Comparison of ENCODE assay signal across 26 mouse cellular contexts in the genomic region with DNA sequence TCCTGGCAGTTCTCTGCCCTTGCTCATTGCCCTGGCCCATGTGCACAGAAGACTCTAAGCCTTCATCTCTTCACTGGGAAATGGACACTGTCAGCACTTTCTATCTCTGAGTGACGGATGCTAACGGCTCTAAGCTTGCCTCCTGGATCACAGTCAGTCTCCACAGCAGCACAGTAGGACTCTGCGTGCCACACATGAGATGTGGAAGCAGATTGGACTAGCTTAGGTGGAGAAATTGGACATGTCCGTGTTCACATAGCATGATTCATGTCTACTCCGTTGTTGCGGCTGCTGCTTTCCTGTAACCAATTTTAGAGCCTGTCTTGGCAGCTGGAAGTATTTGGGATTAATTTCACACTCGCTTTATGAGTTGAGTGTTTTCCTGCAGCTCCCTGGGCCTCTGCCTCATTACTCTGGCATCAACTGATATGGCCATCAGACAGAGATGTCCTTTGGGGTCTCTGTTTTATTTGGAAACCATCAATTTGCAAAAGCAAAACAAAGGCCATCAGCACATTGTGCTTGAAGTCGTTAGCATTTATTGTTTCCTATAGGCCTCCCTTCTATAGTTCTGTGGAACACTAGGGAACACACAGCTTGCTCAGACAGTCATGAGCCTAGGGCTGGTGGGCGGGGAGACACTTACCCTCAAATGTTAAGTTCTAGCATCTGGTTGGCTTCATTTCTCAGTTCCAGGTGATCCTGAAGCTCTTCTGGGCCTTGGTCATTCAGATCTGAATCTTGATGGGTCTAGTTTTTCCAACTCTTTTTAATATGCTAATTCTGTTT.
DNase-seq lines count a peak whose midpoint lies in the region; ATAC-seq and TF ChIP-seq lines count a peak whose summit lies in the region.
"Had no signal": no experiment of that assay in that cellular context is flagged by ENCODE, and none has a peak within 500 bp of the region (broad histone marks: within the 10 kb centered on the region; RNA-seq: fewer than 3 reads in every experiment).

No protein-coding gene starts in this region.

- ATAC-seq in midbrain, embryonic 11.5 days (ENCODE audit: low FRiP score), result no peak
- no peak for ATAC-seq in midbrain, embryonic 13.5 days
- no peak; the same call in 1 of the 2 replicates for ATAC-seq in embryonic facial prominence, embryonic 14.5 days (ENCODE audit: low read depth)
- 0 out of 2 replicates have a peak, but pooled peaks have one; percentile 28 for ATAC-seq in neural tube, embryonic 14.5 days (ENCODE audit: low read depth)
- no peak for ATAC-seq in forebrain, embryonic 11.5 days (replicated peaks; ENCODE audit: low FRiP score)
- ATAC-seq: forebrain, embryonic 15.5 days; inflammation-experienced regulatory T-cells, adult 6 months had no signal

- no peaks in the 10 kb centered on the region for H3K36me3 ChIP-seq in midbrain, embryonic 11.5 days (ENCODE audit: control insufficient read depth, insufficient read depth, low read length)
- H3K36me3 ChIP-seq in midbrain, embryonic 13.5 days, result no peaks in the 10 kb centered on the region
- H3K36me3 ChIP-seq in embryonic facial prominence, embryonic 14.5 days (ENCODE audit: control insufficient read depth, insufficient read depth, low read length), result no peaks in the 10 kb centered on the region
- H3K36me3 ChIP-seq in neural tube, embryonic 14.5 days (ENCODE audit: control insufficient read depth, insufficient read depth, low read length), result no peaks in the 10 kb centered on the region
- H3K36me3 ChIP-seq in forebrain, embryonic 11.5 days (ENCODE audit: control insufficient read depth, insufficient read depth, low read length), result no peaks in the 10 kb centered on the region
- H3K36me3 ChIP-seq: forebrain, embryonic 15.5 days; liver, embryonic 15.5 days; midbrain, embryonic 10.5 days had no signal

- no peak overlapping the region for H3K9ac ChIP-seq in midbrain, embryonic 11.5 days (ENCODE audit: low read length)
- no peak overlapping the region for H3K9ac ChIP-seq in midbrain, embryonic 13.5 days (replicated peaks)
- no peak overlapping the region for H3K9ac ChIP-seq in embryonic facial prominence, embryonic 14.5 days (ENCODE audit: low read depth, low read length)
- H3K9ac ChIP-seq in neural tube, embryonic 14.5 days (replicated peaks; ENCODE audit: low read depth, low read length), result no peak overlapping the region
- H3K9ac ChIP-seq in forebrain, embryonic 11.5 days (ENCODE audit: low read length), result no peak overlapping the region
- H3K9ac ChIP-seq: forebrain, embryonic 15.5 days; liver, embryonic 15.5 days had no signal

- no peaks in the 10 kb centered on the region for H3K27me3 ChIP-seq in midbrain, embryonic 11.5 days (ENCODE audit: control insufficient read depth, insufficient read depth, low read length)
- no peaks in the 10 kb centered on the region for H3K27me3 ChIP-seq in midbrain, embryonic 13.5 days
- no peaks in the 10 kb centered on the region for H3K27me3 ChIP-seq in embryonic facial prominence, embryonic 14.5 days (replicated peaks; ENCODE audit: control insufficient read depth, insufficient read depth, low read length)
- H3K27me3 ChIP-seq in neural tube, embryonic 14.5 days (ENCODE audit: control insufficient read depth, insufficient read depth, low read length), result no peaks in the 10 kb centered on the region
- no peaks in the 10 kb centered on the region for H3K27me3 ChIP-seq in forebrain, embryonic 11.5 days (ENCODE audit: control insufficient read depth, insufficient read depth, low read length)
- H3K27me3 ChIP-seq: forebrain, embryonic 15.5 days; liver, embryonic 15.5 days had no signal

- peak overlapping the region; percentile 72 for H3K27ac ChIP-seq in gastrocnemius, adult 2 months
- no peak overlapping the region for H3K27ac ChIP-seq in midbrain, embryonic 11.5 days (ENCODE audit: low read depth, low read length)
- no peak overlapping the region for H3K27ac ChIP-seq in midbrain, embryonic 13.5 days
- H3K27ac ChIP-seq in embryonic facial prominence, embryonic 14.5 days (replicated peaks; ENCODE audit: low read depth, low read length), result no peak overlapping the region
- H3K27ac ChIP-seq in neural tube, embryonic 14.5 days (ENCODE audit: low read depth, low read length), result no peak overlapping the region
- no peak overlapping the region for H3K27ac ChIP-seq in forebrain, embryonic 11.5 days (ENCODE audit: low read depth, low read length)
- H3K27ac ChIP-seq: forebrain, embryonic 15.5 days; heart, adult 2 months; left cerebral cortex, adult 2 months; liver, embryonic 15.5 days; macrophage; midbrain, embryonic 10.5 days; stomach, postnatal 0 days had no signal

- peak; percentile 33 for DNase-seq in gastrocnemius, adult 2 months
- DNase-seq in gastrocnemius, adult 8-10 months (ENCODE audit: low spot score in 2 of 2), result no peak
- DNase-seq in midbrain, embryonic 11.5 days (ENCODE audit: low spot score, missing footprints), result peak; percentile 54
- DNase-seq in embryonic facial prominence, embryonic 14.5 days (ENCODE audit: low spot score), result peak; percentile 59
- DNase-seq in kidney, postnatal 10 days, result no peak
- no peak for DNase-seq in forebrain, embryonic 11.5 days (ENCODE audit: low spot score)
- DNase-seq: adrenal gland, postnatal 10 days; B cell, adult 2 months; cerebellum, adult 18-20 months; cerebellum, postnatal 36 days; heart, adult 2 months; heart, postnatal 36 days; kidney, adult 2 months; kidney, postnatal 36 days; retina, postnatal 1 day; thymus, postnatal 14 days had no signal

- no peak for TF ChIP-seq CTCF in gastrocnemius, adult 2 months (IDR thresholded peaks at IDR 0.05)

- no peaks in the 10 kb centered on the region for H3K9me3 ChIP-seq in midbrain, embryonic 11.5 days (ENCODE audit: control insufficient read depth, low read length)
- H3K9me3 ChIP-seq in midbrain, embryonic 13.5 days, result no peaks in the 10 kb centered on the region
- no peaks in the 10 kb centered on the region for H3K9me3 ChIP-seq in embryonic facial prominence, embryonic 14.5 days (ENCODE audit: control insufficient read depth, low read length)
- H3K9me3 ChIP-seq in neural tube, embryonic 14.5 days (ENCODE audit: control insufficient read depth, low read length), result no peaks in the 10 kb centered on the region
- H3K9me3 ChIP-seq in forebrain, embryonic 11.5 days (ENCODE audit: control insufficient read depth, low read length), result no peaks in the 10 kb centered on the region
- H3K9me3 ChIP-seq: forebrain, embryonic 15.5 days; liver, embryonic 15.5 days; midbrain, embryonic 10.5 days had no signal

- H3K4me3 ChIP-seq in gastrocnemius, adult 2 months, result peak overlapping the region; percentile 53
- H3K4me3 ChIP-seq in midbrain, embryonic 11.5 days (ENCODE audit: low read depth, low read length), result no peak overlapping the region
- no peak overlapping the region for H3K4me3 ChIP-seq in midbrain, embryonic 13.5 days (replicated peaks)
- no peak overlapping the region for H3K4me3 ChIP-seq in embryonic facial prominence, embryonic 14.5 days (ENCODE audit: low read depth, low read length)
- H3K4me3 ChIP-seq in neural tube, embryonic 14.5 days (ENCODE audit: low read depth, low read length), result no peak overlapping the region
- no peak overlapping the region for H3K4me3 ChIP-seq in forebrain, embryonic 11.5 days (ENCODE audit: low read depth, low read length)
- H3K4me3 ChIP-seq: erythroblast, embryonic 14.5 days; forebrain, embryonic 15.5 days; heart, adult 2 months; left cerebral cortex, adult 2 months; liver, embryonic 15.5 days; midbrain, embryonic 10.5 days had no signal

- intact Hi-C loops in gastrocnemius, adult 2 months (cut with DNase I), result loop anchor here (5.0 kb wide), 1 partner anchor 38 kb away; no protein-coding TSS in a partner anchor

- no peak overlapping the region for H3K4me2 ChIP-seq in midbrain, embryonic 11.5 days
- H3K4me2 ChIP-seq in midbrain, embryonic 13.5 days (replicated peaks), result no peak overlapping the region
- no peak overlapping the region for H3K4me2 ChIP-seq in embryonic facial prominence, embryonic 14.5 days (ENCODE audit: low read depth, low read length)
- no peak overlapping the region for H3K4me2 ChIP-seq in neural tube, embryonic 14.5 days (ENCODE audit: low read depth, low read length)
- no peak overlapping the region for H3K4me2 ChIP-seq in forebrain, embryonic 11.5 days (ENCODE audit: low read depth, low read length, severe bottlenecking)
- H3K4me2 ChIP-seq: forebrain, embryonic 15.5 days; liver, embryonic 15.5 days had no signal

- WGBS in midbrain, embryonic 11.5 days, result 92% methylated on average over 9 of the region's 9 CpGs
- WGBS in midbrain, embryonic 13.5 days, result 92% methylated on average over 9 of the region's 9 CpGs
- 58% methylated on average over 9 of the region's 9 CpGs for WGBS in embryonic facial prominence, embryonic 14.5 days
- WGBS in neural tube, embryonic 14.5 days, result 62% methylated on average over 9 of the region's 9 CpGs
- 86% methylated on average over 9 of the region's 9 CpGs for WGBS in forebrain, embryonic 11.5 days

- no peaks in the 10 kb centered on the region for H3K4me1 ChIP-seq in midbrain, embryonic 11.5 days (ENCODE audit: control insufficient read depth, insufficient read depth, low read length)
- no peaks in the 10 kb centered on the region for H3K4me1 ChIP-seq in midbrain, embryonic 13.5 days (replicated peaks)
- peaks cover 13% of the 10 kb centered on the region for H3K4me1 ChIP-seq in embryonic facial prominence, embryonic 14.5 days (ENCODE audit: control insufficient read depth, insufficient read depth, low read length)
- no peaks in the 10 kb centered on the region for H3K4me1 ChIP-seq in neural tube, embryonic 14.5 days (ENCODE audit: control insufficient read depth, insufficient read depth, low read length)
- no peaks in the 10 kb centered on the region for H3K4me1 ChIP-seq in forebrain, embryonic 11.5 days (replicated peaks; ENCODE audit: control insufficient read depth, insufficient read depth, low read length)
- H3K4me1 ChIP-seq: liver, embryonic 15.5 days; midbrain, embryonic 10.5 days had no signal

Comparison
In these comparisons a context has a peak if more than half of its experiments do, and no peak if none do; other contexts are left out.
1. DNase-seq: peak in gastrocnemius, adult 2 months (single experiment), midbrain, embryonic 11.5 days (single experiment) and embryonic facial prominence, embryonic 14.5 days (single experiment); none in gastrocnemius, adult 8-10 months (0 of 2), kidney, postnatal 10 days (single experiment) and forebrain, embryonic 11.5 days (single experiment).